Mouse (Mus musculus): ENCODE results near the gene Cdc42ep1.
A peak's percentile ranks its signal among the peaks of the same experiment; 100 is the strongest.
"Not testable (repeated sequence)": the region's sequence is repeated elsewhere in the genome, so short reads cannot be mapped to it uniquely, and the experiment has no call there.

Cdc42ep1 gene

GRCm38 (mm10) chr15:78830742-78831719, 11.4 kb upstream of the Cdc42ep1 start:
- DNase-seq = no peak

- peak; percentile 8 for DNase-seq
Measured at GRCm38 (mm10) chr15:78831720-78832657, 10.4 kb upstream of the Cdc42ep1 start.

GRCm38 (mm10) chr15:78832701-78833123, 9.7 kb upstream of the Cdc42ep1 start:
- DNase-seq = peak; percentile 74

GRCm38 (mm10) chr15:78833582-78833981, 8.8 kb upstream of the Cdc42ep1 start:
- peak; percentile 8 for DNase-seq

- peak; percentile 12 for DNase-seq
Measured at GRCm38 (mm10) chr15:78834233-78835005, 8.0 kb upstream of the Cdc42ep1 start.

GRCm38 (mm10) chr15:78835200-78836085, 7.0 kb upstream of the Cdc42ep1 start:
- peak; percentile 72 for DNase-seq

GRCm38 (mm10) chr15:78836086-78836621, 6.3 kb upstream of the Cdc42ep1 start:
- DNase-seq = peak; percentile 10

GRCm38 (mm10) chr15:78839744-78840143, 2.7 kb upstream of the Cdc42ep1 start:
- DNase-seq = no peak

GRCm38 (mm10) chr15:78840241-78840640, 2.2 kb upstream of the Cdc42ep1 start:
- no peak for DNase-seq

GRCm38 (mm10) chr15:78840751-78841150, 1.7 kb upstream of the Cdc42ep1 start:
- DNase-seq = no peak

- no peak for DNase-seq
Measured at GRCm38 (mm10) chr15:78841161-78841790, 1.1 kb upstream of the Cdc42ep1 start.

GRCm38 (mm10) chr15:78843581-78844469, 1.4 kb downstream of the Cdc42ep1 start:
- no peak for DNase-seq

GRCm38 (mm10) chr15:78844791-78845190, 2.4 kb downstream of the Cdc42ep1 start:
- DNase-seq = no peak

GRCm38 (mm10) chr15:78845321-78845720, 2.9 kb downstream of the Cdc42ep1 start:
- DNase-seq = no peak

GRCm38 (mm10) chr15:78845867-78846266, 3.4 kb downstream of the Cdc42ep1 start:
- no peak for DNase-seq

GRCm38 (mm10) chr15:78846352-78846751, 3.9 kb downstream of the Cdc42ep1 start:
- no peak for DNase-seq

- DNase-seq = not testable (repeated sequence)
Measured at GRCm38 (mm10) chr15:78846805-78847204, 4.4 kb downstream of the Cdc42ep1 start.

GRCm38 (mm10) chr15:78848467-78848866, 6.0 kb downstream of the Cdc42ep1 start:
- DNase-seq = peak; percentile 69

GRCm38 (mm10) chr15:78849485-78849884, 7.1 kb downstream of the Cdc42ep1 start:
- DNase-seq = no peak
